Mouse (Mus musculus) heart, postnatal 36 days (tissue): ENCODE data around the gene Eps8l1. TPM values are rescaled to one million over a fixed set of nuclear protein-coding genes. Genes with fewer than 3 reads are reported as not detected.
A peak's percentile ranks its signal among the peaks of the same experiment; 100 is the strongest.

Experiments used
- DNase-seq, 2 experiments: peaks; one replicate each; pipeline ENCODE4 v3.0.0; 2021 to 2022
- intact Hi-C: fragments of 180-260 bp; cut with DNase I; formaldehyde crosslinking; loops from one replicate; pipeline ENCODE4 v1.15.1; 2025
- microRNA-seq, 2 experiments: library from miRNA; unstranded; fragments of <30 nt; microRNA quantifications; one replicate each; pipeline ENCODE4 v1.2.0; 2021; ENCODE audit warnings: borderline number of aligned reads in 2 of 2
- total RNA-seq, 2 experiments: library from RNA; stranded (reverse); gene quantifications; 2 replicates each; pipeline ENCODE4 v1.2.3; 2021

The Eps8l1 gene
- total RNA-seq, 2 experiments from 2014 or later: 1.5 to 3.5 TPM

DNA sequence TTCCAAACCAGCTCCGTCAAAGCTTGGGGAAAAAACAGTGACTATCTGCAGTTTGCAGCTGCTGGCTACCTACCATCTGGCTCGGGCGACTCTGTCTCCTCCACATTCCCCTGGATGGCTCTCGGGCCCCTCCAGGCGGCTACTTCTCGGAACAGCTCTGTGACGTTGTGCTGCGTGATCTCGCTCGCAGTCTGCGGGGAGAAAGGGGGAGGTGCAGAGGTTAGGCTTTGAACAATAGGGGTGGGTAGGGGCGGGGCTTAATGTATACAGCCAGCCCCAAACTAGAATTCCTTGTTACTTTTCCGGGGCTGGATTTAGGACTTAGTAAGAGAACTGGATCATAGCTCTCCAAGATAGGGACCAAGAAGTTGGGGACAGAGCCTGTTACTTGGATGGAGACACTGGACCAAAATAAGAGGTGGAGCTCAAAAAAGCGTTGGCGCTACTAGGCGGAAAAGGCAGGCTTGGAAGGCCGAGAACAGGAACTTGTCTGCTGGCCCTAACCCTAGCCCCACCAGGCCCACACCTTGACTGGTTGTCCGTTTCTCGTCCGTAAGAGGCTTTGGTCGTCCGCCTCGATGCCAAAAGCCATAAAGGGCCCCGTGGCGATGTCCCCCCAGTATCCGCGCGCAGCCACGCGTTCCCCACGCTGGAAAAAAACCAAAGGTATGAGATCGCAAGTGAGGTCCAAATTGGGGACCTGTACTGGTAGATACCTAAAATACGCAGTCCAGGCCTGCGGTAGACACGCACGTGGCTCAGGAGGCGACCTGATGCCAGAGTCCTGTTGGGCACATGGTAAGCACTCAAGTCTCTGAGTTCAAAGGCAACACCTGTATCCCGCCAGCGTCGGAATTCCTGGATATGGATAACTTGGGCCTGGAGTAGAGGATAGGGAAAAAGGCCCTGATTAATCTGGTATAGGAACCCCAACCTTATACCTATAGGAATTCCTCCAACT, 66.1 kb downstream of the Eps8l1 start:
- peak; percentile 77 to 81 for DNase-seq
- intact Hi-C loops: no loop called here

DNA sequence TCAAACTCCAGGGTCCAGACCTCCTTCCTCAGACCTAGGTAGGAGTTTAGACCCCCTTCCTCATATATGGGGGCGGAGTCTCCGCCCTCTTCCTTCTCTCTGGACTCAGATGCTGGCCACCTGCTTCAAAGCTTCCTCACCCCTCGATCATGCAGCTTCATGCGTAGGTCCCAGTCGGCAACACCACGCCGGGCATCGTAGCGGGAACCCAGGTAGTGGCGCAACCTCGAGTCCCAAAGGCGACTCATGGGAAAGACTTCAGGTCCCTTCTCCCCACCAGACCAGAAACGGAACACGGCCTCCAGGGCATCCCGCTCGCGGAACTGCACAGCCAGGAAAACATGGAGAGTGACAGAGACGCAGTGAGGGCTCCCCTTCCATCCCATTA, 66.8 kb downstream of the Eps8l1 start:
- DNase-seq: no peak
- intact Hi-C loops: no loop called here

Small RNA genes within 50 kb of the gene (microRNA-seq; reads per million reads assigned to microRNA genes)
- gene Gm24605: 0 reads per million in 2 experiments

Other genes with a start within 250 kb of the Eps8l1 start
- gene Lilra5, start 222.9 kb upstream of the Eps8l1 start, total RNA-seq: 1 to 10 TPM in 1 of 2 experiments, under 1 TPM in 1; 0.80 to 1.0 TPM
- gene Ncr1, start 123.0 kb upstream of the Eps8l1 start, total RNA-seq: not detected
- under 1 TPM; 0.36 to 0.60 TPM for gene Gp6, start 62.9 kb upstream of the Eps8l1 start, total RNA-seq
- 10 to 100 TPM; 24.6 to 31.3 TPM for gene Rdh13, start 15.0 kb upstream of the Eps8l1 start, total RNA-seq
- gene Ppp1r12c, start 41.0 kb downstream of the Eps8l1 start, total RNA-seq: 10 to 100 TPM; 59.7 to 62.2 TPM
- 10 to 100 TPM; 20.0 to 21.3 TPM for gene Tnnt1, start 55.7 kb downstream of the Eps8l1 start, total RNA-seq
- over 10,000 TPM in 1 of 2 experiments, 1,000 to 10,000 TPM in 1; 9,756 to 10,673 TPM for gene Tnni3, start 63.6 kb downstream of the Eps8l1 start, total RNA-seq
- 1 to 10 TPM; 2.0 to 3.0 TPM for gene Dnaaf3, start 71.8 kb downstream of the Eps8l1 start, total RNA-seq
- gene Syt5, start 86.9 kb downstream of the Eps8l1 start, total RNA-seq: under 1 TPM; 0.54 to 0.89 TPM
- gene Ptprh, start 143.4 kb downstream of the Eps8l1 start, total RNA-seq: not detected
- 1 to 10 TPM; 4.2 to 5.1 TPM for gene Tmem86b, start 170.7 kb downstream of the Eps8l1 start, total RNA-seq
- 10 to 100 TPM; 72.1 to 73.7 TPM for gene Ppp6r1, start 198.3 kb downstream of the Eps8l1 start, total RNA-seq
- 10 to 100 TPM; 27.2 to 34.7 TPM for gene Hspbp1, start 224.4 kb downstream of the Eps8l1 start, total RNA-seq
- 1 to 10 TPM; 1.2 TPM for gene Brsk1, start 229.9 kb downstream of the Eps8l1 start, total RNA-seq